Mouse (Mus musculus) bone marrow macrophage, adult 2 months (primary cell): ENCODE measurements around the gene Dand5.

ENCODE experiments used
- CTCF ChIP-seq: IDR thresholded peaks from 2 replicates; pipeline ENCODE4 v1.5.1; 2012; ENCODE audit warnings: low read depth, mild to moderate bottlenecking, low read length, moderate library complexity
- POLR2A ChIP-seq: IDR thresholded peaks from 2 replicates; pipeline ENCODE4 v1.6.1; 2012; ENCODE audit warnings: mild to moderate bottlenecking, low read depth, low read length, borderline replicate concordance

DNA sequence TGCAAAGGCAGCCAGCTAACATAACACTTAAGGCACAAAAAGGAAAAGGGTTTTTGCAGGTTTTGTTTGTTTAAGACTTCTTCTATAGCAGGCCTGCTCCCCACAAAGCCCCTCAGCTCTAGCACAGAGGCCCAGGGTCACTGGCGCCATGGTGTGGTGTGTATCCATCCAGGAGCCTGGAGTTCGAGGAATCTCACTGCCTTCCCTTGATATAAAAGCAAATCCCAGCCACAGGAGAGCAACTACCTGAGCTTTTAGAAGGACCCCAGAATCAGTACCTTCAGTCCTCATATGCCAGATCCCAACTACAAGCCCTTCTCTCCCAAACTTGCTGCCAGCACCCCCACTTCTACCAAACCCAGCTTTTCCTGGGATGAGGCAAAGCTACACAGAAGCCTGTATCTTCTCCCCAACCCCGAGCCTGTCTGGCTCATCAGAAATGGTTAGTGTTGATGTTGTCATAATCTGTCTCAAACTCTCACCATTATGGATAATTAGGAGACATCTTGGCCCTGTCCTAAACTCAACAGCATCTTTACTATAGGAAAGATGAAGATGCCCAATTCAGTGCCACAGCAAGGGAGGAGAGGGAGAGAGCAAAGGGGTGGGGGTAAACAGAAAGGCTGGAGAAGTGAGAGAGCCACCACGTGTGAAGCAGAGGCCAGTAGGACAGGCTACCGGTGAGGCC is 51.5 kb downstream of the Dand5 start:
- TF ChIP-seq CTCF, result no peak
- TF ChIP-seq POLR2A, result no peak
